8 mouse cellular contexts compared by ENCODE assay signal in genomic region chr14:87568447-87568908, GRCm38 (mm10).
DNase-seq lines count a peak whose midpoint lies in the region; ATAC-seq and TF ChIP-seq lines count a peak whose summit lies in the region.

No protein-coding gene starts in this region.

- no peaks in the 10 kb centered on the region for H3K9me3 ChIP-seq in kidney, embryonic 14.5 days (ENCODE audit: control insufficient read depth, low read length)
- H3K9me3 ChIP-seq in forebrain, embryonic 10.5 days: no peaks in the 10 kb centered on the region
- H3K9me3 ChIP-seq in heart, embryonic 11.5 days (replicated peaks; ENCODE audit: control insufficient read depth, low read length): no peaks in the 10 kb centered on the region
- no peaks in the 10 kb centered on the region for H3K9me3 ChIP-seq in liver, embryonic 13.5 days (replicated peaks)
- H3K9me3 ChIP-seq in neural tube, embryonic 14.5 days (ENCODE audit: control insufficient read depth, low read length): no peaks in the 10 kb centered on the region

- no peak for DNase-seq in kidney, adult 2 months
- no peak for DNase-seq in forebrain, embryonic 10.5 days (ENCODE audit: extremely low spot score, low spot score)
- peak; percentile 52 to 65 for DNase-seq in kidney, postnatal 4 days
- no peak for DNase-seq in liver, embryonic 13.5 days

- peaks cover 3% of the 10 kb centered on the region; the same call in 1 of the 2 replicates for H3K27me3 ChIP-seq in kidney, embryonic 14.5 days (ENCODE audit: control insufficient read depth, insufficient read depth, low read length)
- 0 out of 2 replicates have a peak, but pooled peaks cover 1% of the 10 kb centered on the region for H3K27me3 ChIP-seq in kidney, adult 2 months (replicated peaks; ENCODE audit: control insufficient read depth, insufficient read depth, low read length)
- peaks cover 25% of the 10 kb centered on the region for H3K27me3 ChIP-seq in forebrain, embryonic 10.5 days (ENCODE audit: poor library complexity, severe bottlenecking)
- H3K27me3 ChIP-seq in heart, embryonic 11.5 days (ENCODE audit: control insufficient read depth, insufficient read depth, low read length): 0 out of 2 replicates have a peak, but pooled peaks cover 2% of the 10 kb centered on the region
- H3K27me3 ChIP-seq in liver, embryonic 13.5 days: no peaks in the 10 kb centered on the region
- H3K27me3 ChIP-seq in neural tube, embryonic 14.5 days (ENCODE audit: control insufficient read depth, insufficient read depth, low read length): no peaks in the 10 kb centered on the region

- H3K4me1 ChIP-seq in kidney, embryonic 14.5 days (ENCODE audit: control insufficient read depth, insufficient read depth, low read length): peaks cover 7% of the 10 kb centered on the region; the same call in 1 of the 2 replicates
- H3K4me1 ChIP-seq in kidney, adult 2 months (ENCODE audit: control insufficient read depth, insufficient read depth, low read length): no peaks in the 10 kb centered on the region
- peaks cover 16% of the 10 kb centered on the region for H3K4me1 ChIP-seq in forebrain, embryonic 10.5 days
- H3K4me1 ChIP-seq in heart, embryonic 11.5 days (ENCODE audit: control insufficient read depth, insufficient read depth, low read length): 0 out of 2 replicates have a peak, but pooled peaks cover 3% of the 10 kb centered on the region
- H3K4me1 ChIP-seq in liver, embryonic 13.5 days (replicated peaks): no peaks in the 10 kb centered on the region
- H3K4me1 ChIP-seq in neural tube, embryonic 14.5 days (ENCODE audit: control insufficient read depth, insufficient read depth, low read length): 0 out of 2 replicates have a peak, but pooled peaks cover 3% of the 10 kb centered on the region

- H3K4me2 ChIP-seq in kidney, embryonic 14.5 days (replicated peaks; ENCODE audit: low read depth, low read length): peak overlapping the region; percentile 42
- peak overlapping the region; percentile 77 for H3K4me2 ChIP-seq in heart, embryonic 11.5 days
- peak overlapping the region; percentile 4; the same call in 1 of the 2 replicates for H3K4me2 ChIP-seq in liver, embryonic 13.5 days
- H3K4me2 ChIP-seq in neural tube, embryonic 14.5 days (ENCODE audit: low read depth, low read length): peak overlapping the region; percentile 58

- no peak overlapping the region for H3K9ac ChIP-seq in kidney, embryonic 14.5 days (ENCODE audit: low read depth, low read length)
- no peak overlapping the region for H3K9ac ChIP-seq in heart, embryonic 11.5 days (ENCODE audit: low read depth, low read length)
- H3K9ac ChIP-seq in liver, embryonic 13.5 days: no peak overlapping the region
- peak overlapping the region; percentile 28 for H3K9ac ChIP-seq in neural tube, embryonic 14.5 days (replicated peaks; ENCODE audit: low read depth, low read length)

- no peak for TF ChIP-seq POLR2A in kidney, adult 2 months (IDR thresholded peaks at IDR 0.05; ENCODE audit: low read depth, low read length)

- TF ChIP-seq CTCF in kidney, adult 2 months (conservative IDR thresholded peaks at IDR 0.05; ENCODE audit: insufficient read depth, insufficient read length, low read depth, low read length): no peak

- peak overlapping the region; percentile 30 for H3K4me3 ChIP-seq in kidney, embryonic 14.5 days (ENCODE audit: low read length)
- no peak overlapping the region for H3K4me3 ChIP-seq in kidney, adult 2 months (ENCODE audit: insufficient read depth, low read depth, low read length)
- peak overlapping the region; percentile 39 for H3K4me3 ChIP-seq in forebrain, embryonic 10.5 days
- peak overlapping the region; percentile 38 for H3K4me3 ChIP-seq in heart, embryonic 11.5 days (ENCODE audit: low read depth, low read length)
- H3K4me3 ChIP-seq in liver, embryonic 13.5 days (replicated peaks): no peak overlapping the region
- peak overlapping the region; percentile 33 for H3K4me3 ChIP-seq in neural tube, embryonic 14.5 days (ENCODE audit: low read depth, low read length)

- H3K27ac ChIP-seq in kidney, embryonic 14.5 days (ENCODE audit: low read depth, low read length): no peak overlapping the region
- no peak overlapping the region for H3K27ac ChIP-seq in kidney, adult 2 months (ENCODE audit: insufficient read depth, low read depth, low read length)
- H3K27ac ChIP-seq in forebrain, embryonic 10.5 days: no peak overlapping the region
- H3K27ac ChIP-seq in heart, embryonic 11.5 days (ENCODE audit: low read depth, low read length): no peak overlapping the region
- H3K27ac ChIP-seq in liver, embryonic 13.5 days: no peak overlapping the region
- H3K27ac ChIP-seq in neural tube, embryonic 14.5 days (ENCODE audit: low read depth, low read length): 0 out of 2 replicates have a peak overlapping the region, but pooled peaks have one; percentile 2

- WGBS in kidney, embryonic 14.5 days: 8% methylated on average over 15 of the region's 15 CpGs
- 5% methylated on average over 15 of the region's 15 CpGs for WGBS in kidney, adult 2 months
- 30% methylated on average over 15 of the region's 15 CpGs for WGBS in forebrain, embryonic 10.5 days
- WGBS in heart, embryonic 11.5 days (ENCODE audit: insufficient replicate concordance): 14% methylated on average over 15 of the region's 15 CpGs
- 16% methylated on average over 15 of the region's 15 CpGs for WGBS in liver, embryonic 13.5 days (ENCODE audit: insufficient replicate concordance)
- WGBS in neural tube, embryonic 14.5 days: 12% methylated on average over 15 of the region's 15 CpGs

- ATAC-seq in kidney, embryonic 14.5 days (ENCODE audit: low FRiP score, low TSS enrichment): peak; percentile 36; the same call in 1 of the 2 replicates
- ATAC-seq in heart, embryonic 11.5 days (replicated peaks; ENCODE audit: insufficient number of reproducible peaks, low FRiP score, low TSS enrichment): 0 out of 2 replicates have a peak, but pooled peaks have one; percentile 29
- no peak for ATAC-seq in liver, embryonic 13.5 days (ENCODE audit: low read depth)
- peak; percentile 52 for ATAC-seq in neural tube, embryonic 14.5 days (ENCODE audit: low read depth)
- no peak for ATAC-seq in activated CD4-positive, CD25-positive, alpha-beta regulatory T cell, adult 4 months

- H3K36me3 ChIP-seq in kidney, embryonic 14.5 days (ENCODE audit: control insufficient read depth, insufficient read depth, low read length): no peaks in the 10 kb centered on the region
- H3K36me3 ChIP-seq in kidney, adult 2 months (ENCODE audit: control insufficient read depth, insufficient read depth, low read length): no peaks in the 10 kb centered on the region
- H3K36me3 ChIP-seq in forebrain, embryonic 10.5 days (replicated peaks): no peaks in the 10 kb centered on the region
- H3K36me3 ChIP-seq in heart, embryonic 11.5 days (ENCODE audit: control insufficient read depth, insufficient read depth, low read length): no peaks in the 10 kb centered on the region
- H3K36me3 ChIP-seq in liver, embryonic 13.5 days: no peaks in the 10 kb centered on the region
- H3K36me3 ChIP-seq in neural tube, embryonic 14.5 days (ENCODE audit: control insufficient read depth, insufficient read depth, low read length): no peaks in the 10 kb centered on the region

Comparison
In these comparisons a context has a peak if more than half of its experiments do, and no peak if none do; other contexts are left out.
1. H3K4me3 ChIP-seq: peak in kidney, embryonic 14.5 days (single experiment), forebrain, embryonic 10.5 days (single experiment), heart, embryonic 11.5 days (single experiment) and neural tube, embryonic 14.5 days (single experiment); none in kidney, adult 2 months (single experiment) and liver, embryonic 13.5 days (single experiment).
2. DNase-seq: peak in kidney, postnatal 4 days (2 of 2); none in kidney, adult 2 months (single experiment), forebrain, embryonic 10.5 days (single experiment) and liver, embryonic 13.5 days (single experiment).
3. ATAC-seq: peak in kidney, embryonic 14.5 days (single experiment), heart, embryonic 11.5 days (single experiment) and neural tube, embryonic 14.5 days (single experiment); none in liver, embryonic 13.5 days (single experiment) and activated CD4-positive, CD25-positive, alpha-beta regulatory T cell, adult 4 months (single experiment).
4. H3K4me2 ChIP-seq: peak in every context shown above with its lines; median percentile 77 in heart, embryonic 11.5 days; 58 in neural tube, embryonic 14.5 days; 42 in kidney, embryonic 14.5 days; 4 in liver, embryonic 13.5 days.